Mouse (Mus musculus) MEL (cell line): ENCODE results near the gene Accs.

ENCODE experiments used
- CTCF ChIP-seq, 3 experiments: IDR thresholded peaks in 2 of 3; conservative IDR thresholded peaks in 1 of 3; 2 replicates each; pipeline ENCODE4 v1.5.1; 2011 to 2012; ENCODE audit warnings: low read length in 3 of 3, low read depth in 2 of 3, mild to moderate bottlenecking in 2 of 3, improper control_type of control experiment in 1 of 3, inconsistent platforms in 1 of 3, mixed read lengths in 1 of 3, moderate library complexity in 1 of 3; ENCODE audit not compliant: control insufficient read depth in 1 of 3, insufficient read depth in 1 of 3, poor library complexity in 1 of 3, severe bottlenecking in 1 of 3
- GABPA ChIP-seq: IDR thresholded peaks from 2 replicates; pipeline ENCODE4 v1.6.1; 2012; ENCODE audit warnings: low read depth, mild to moderate bottlenecking, inconsistent platforms, low read length, improper control_type of control experiment, moderate library complexity
- MAZ ChIP-seq: IDR thresholded peaks from 2 replicates; pipeline ENCODE4 v1.6.1; 2012; ENCODE audit warnings: low read depth, mild to moderate bottlenecking, inconsistent platforms, low read length, improper control_type of control experiment
- MYB ChIP-seq: IDR thresholded peaks from 2 replicates; pipeline ENCODE4 v1.6.1; 2011; ENCODE audit warnings: mild to moderate bottlenecking, low read depth, low read length, improper control_type of control experiment
- TBP ChIP-seq: IDR thresholded peaks from 2 replicates; pipeline ENCODE4 v1.8.0; 2011; ENCODE audit warnings: low read depth, low read length, improper control_type of control experiment

DNA sequence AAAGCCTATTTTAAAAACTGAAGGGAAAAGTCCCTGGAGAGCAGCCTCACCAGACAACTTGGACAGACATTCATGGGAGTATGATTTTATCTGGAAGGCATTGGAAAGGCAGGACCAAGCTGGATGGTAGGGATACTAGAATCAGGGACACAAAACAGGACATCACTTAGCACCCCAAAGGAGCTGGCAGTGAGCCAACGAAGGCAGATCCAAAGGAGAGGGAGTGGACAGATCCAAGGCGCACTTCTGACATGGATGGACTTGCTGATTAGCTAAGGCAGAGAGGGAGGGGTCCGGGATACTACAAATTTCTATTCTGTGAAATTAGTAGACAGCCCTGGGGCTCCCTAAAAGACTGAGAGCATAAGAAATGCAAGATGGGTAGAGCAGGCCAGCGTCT, 44.2 kb downstream of the Accs start:
- TF ChIP-seq CTCF (IDR thresholded peaks at IDR 0.05 in 2 of 3, conservative IDR thresholded peaks at IDR 0.05 in 1 of 3; ENCODE audit: control insufficient read depth in 1 of 3, insufficient read depth in 1 of 3, low read depth in 2 of 3, low read length in 3 of 3, poor library complexity in 1 of 3, severe bottlenecking in 1 of 3) (no peak), MYB (no peak), MAZ (no peak), GABPA (no peak), TBP (no peak)
